Mouse (Mus musculus) liver, embryonic 13.5 days (tissue): Measurements from ENCODE around the gene Krtap4-2. TPM values are rescaled to one million over a fixed set of nuclear protein-coding genes. Genes with fewer than 3 reads are reported as not detected.

ENCODE experiments used
- polyA plus RNA-seq: library from polyadenylated mRNA; unstranded; fragments of >200 nt; fragmentation: Nextera tagmentation; extraction: Ambion mirVana; gene quantifications from 2 replicates; pipeline ENCODE4 v1.2.1, GENCODE M21; 2015

The Krtap4-2 gene
- polyA plus RNA-seq, 1 experiment from 2014 or later: not detected

Other genes with a start within 250 kb of the Krtap4-2 start
- 4.2 and 4.6 TPM in 2 replicates for gene Krt10, start 245.7 kb downstream of the Krtap4-2 start, polyA plus RNA-seq
- gene Krt12, start 212.8 kb downstream of the Krtap4-2 start, polyA plus RNA-seq: not detected in 2 replicates
- gene Krt20, start 196.9 kb downstream of the Krtap4-2 start, polyA plus RNA-seq: 28.0 and 33.9 TPM in 2 replicates
- 0.54 and 0.67 TPM in 2 replicates for gene Krt23, start 141.9 kb downstream of the Krtap4-2 start, polyA plus RNA-seq
- gene Krt39, start 113.7 kb downstream of the Krtap4-2 start, polyA plus RNA-seq: not detected in 2 replicates
- gene Krt40, start 91.9 kb downstream of the Krtap4-2 start, polyA plus RNA-seq: not detected in 2 replicates
- gene Krtap3-3, start 84.2 kb downstream of the Krtap4-2 start, polyA plus RNA-seq: not detected in 2 replicates
- gene Krtap3-2, start 78.2 kb downstream of the Krtap4-2 start, polyA plus RNA-seq: not detected in 2 replicates
- gene Gm11939, start 75.6 kb downstream of the Krtap4-2 start, polyA plus RNA-seq: not detected in 2 replicates
- gene Krtap3-1, start 68.5 kb downstream of the Krtap4-2 start, polyA plus RNA-seq: not detected in 2 replicates
- gene Krtap1-5, start 54.1 kb downstream of the Krtap4-2 start, polyA plus RNA-seq: not detected in 2 replicates
- not detected in 2 replicates for gene Krtap1-4, start 51.4 kb downstream of the Krtap4-2 start, polyA plus RNA-seq
- gene Krtap1-3, start 43.7 kb downstream of the Krtap4-2 start, polyA plus RNA-seq: not detected in 2 replicates
- not detected in 2 replicates for gene Krtap9-3, start 37.0 kb downstream of the Krtap4-2 start, polyA plus RNA-seq
- not detected in 2 replicates for gene Gm11938, start 31.8 kb downstream of the Krtap4-2 start, polyA plus RNA-seq
- not detected in 2 replicates for gene Gm11937, start 24.9 kb downstream of the Krtap4-2 start, polyA plus RNA-seq
- not detected in 2 replicates for gene Krtap2-4, start 20.2 kb downstream of the Krtap4-2 start, polyA plus RNA-seq
- not detected in 2 replicates for gene Gm11562, start 14.6 kb downstream of the Krtap4-2 start, polyA plus RNA-seq
- gene Krtap4-1, start 6.8 kb downstream of the Krtap4-2 start, polyA plus RNA-seq: not detected in 2 replicates
- gene Krtap4-7, start 9.0 kb upstream of the Krtap4-2 start, polyA plus RNA-seq: not detected in 2 replicates
- not detected in 2 replicates for gene Gm11555, start 15.2 kb upstream of the Krtap4-2 start, polyA plus RNA-seq
- gene Gm11563, start 23.9 kb upstream of the Krtap4-2 start, polyA plus RNA-seq: not detected in 2 replicates
- not detected in 2 replicates for gene Krtap4-6, start 30.9 kb upstream of the Krtap4-2 start, polyA plus RNA-seq
- gene Gm14190, start 55.7 kb upstream of the Krtap4-2 start, polyA plus RNA-seq: not detected in 2 replicates
- gene Gm14180, start 99.2 kb upstream of the Krtap4-2 start, polyA plus RNA-seq: not detected in 2 replicates
- not detected in 2 replicates for gene Gm11595, start 137.8 kb upstream of the Krtap4-2 start, polyA plus RNA-seq
- not detected in 2 replicates for gene Krtap4-8, start 145.6 kb upstream of the Krtap4-2 start, polyA plus RNA-seq
- not detected in 2 replicates for gene Krtap4-9, start 150.1 kb upstream of the Krtap4-2 start, polyA plus RNA-seq
- gene Gm11596, start 158.4 kb upstream of the Krtap4-2 start, polyA plus RNA-seq: not detected in 2 replicates
- gene Gm11569, start 163.8 kb upstream of the Krtap4-2 start, polyA plus RNA-seq: not detected in 2 replicates
- not detected in 2 replicates for gene Gm11554, start 169.4 kb upstream of the Krtap4-2 start, polyA plus RNA-seq
- not detected in 2 replicates for gene Krtap4-13, start 174.8 kb upstream of the Krtap4-2 start, polyA plus RNA-seq
- not detected in 2 replicates for gene Gm11564, start 180.6 kb upstream of the Krtap4-2 start, polyA plus RNA-seq
- not detected in 2 replicates for gene 2300003K06Rik, start 203.0 kb upstream of the Krtap4-2 start, polyA plus RNA-seq
- gene Krtap4-16, start 216.5 kb upstream of the Krtap4-2 start, polyA plus RNA-seq: not detected in 2 replicates
- not detected in 2 replicates for gene Gm11568, start 222.8 kb upstream of the Krtap4-2 start, polyA plus RNA-seq
- not detected in 2 replicates for gene Gm11559, start 229.4 kb upstream of the Krtap4-2 start, polyA plus RNA-seq
- gene Krtap9-1, start 238.3 kb upstream of the Krtap4-2 start, polyA plus RNA-seq: not detected in 2 replicates
- not detected in 2 replicates for gene Gm11567, start 244.1 kb upstream of the Krtap4-2 start, polyA plus RNA-seq